Mouse (Mus musculus) liver, adult 2 months (tissue): ENCODE data around the gene Igf2bp3.

Experiments used
- CTCF ChIP-seq: fragments of 200-500 bp; IDR thresholded peaks from 2 replicates; pipeline ENCODE4 v1.5.1; 2011; ENCODE audit warnings: low read depth, low read length, control low read depth
- POLR2A ChIP-seq: fragments of 200-500 bp; IDR thresholded peaks from 2 replicates; pipeline ENCODE4 v1.6.1; 2011; ENCODE audit warnings: low read length, control low read depth; ENCODE audit not compliant: insufficient read depth; ENCODE audit errors: extremely low read depth

DNA sequence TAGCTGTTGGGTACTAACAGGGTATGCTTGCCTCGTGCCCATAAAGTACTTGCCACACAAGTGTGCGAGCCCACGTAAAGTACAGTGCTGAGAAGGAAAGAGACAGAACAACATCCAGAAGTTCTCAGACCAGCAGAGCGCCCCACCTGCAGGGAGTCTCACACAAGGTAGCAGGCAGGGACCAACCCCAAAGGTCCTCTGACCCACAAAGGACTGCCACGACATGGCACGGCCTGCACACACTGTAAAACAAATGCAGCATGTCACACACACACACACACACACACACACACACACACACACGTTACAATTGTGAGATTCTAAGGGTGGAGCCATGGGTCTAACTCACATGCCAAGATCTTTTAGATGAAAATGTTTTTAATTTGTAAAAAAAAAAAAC lies 66.4 kb downstream of the Igf2bp3 start:
- TF ChIP-seq CTCF, result no peak
- TF ChIP-seq POLR2A, result no peak
